Mouse (Mus musculus): ENCODE data around the gene Sec14l1. TPM values are rescaled to one million over a fixed set of nuclear protein-coding genes. Genes with fewer than 3 reads are reported as not detected.

The Sec14l1 gene
- polyA plus RNA-seq, 1 experiment from 2014 or later, result 43.6 TPM

DNA sequence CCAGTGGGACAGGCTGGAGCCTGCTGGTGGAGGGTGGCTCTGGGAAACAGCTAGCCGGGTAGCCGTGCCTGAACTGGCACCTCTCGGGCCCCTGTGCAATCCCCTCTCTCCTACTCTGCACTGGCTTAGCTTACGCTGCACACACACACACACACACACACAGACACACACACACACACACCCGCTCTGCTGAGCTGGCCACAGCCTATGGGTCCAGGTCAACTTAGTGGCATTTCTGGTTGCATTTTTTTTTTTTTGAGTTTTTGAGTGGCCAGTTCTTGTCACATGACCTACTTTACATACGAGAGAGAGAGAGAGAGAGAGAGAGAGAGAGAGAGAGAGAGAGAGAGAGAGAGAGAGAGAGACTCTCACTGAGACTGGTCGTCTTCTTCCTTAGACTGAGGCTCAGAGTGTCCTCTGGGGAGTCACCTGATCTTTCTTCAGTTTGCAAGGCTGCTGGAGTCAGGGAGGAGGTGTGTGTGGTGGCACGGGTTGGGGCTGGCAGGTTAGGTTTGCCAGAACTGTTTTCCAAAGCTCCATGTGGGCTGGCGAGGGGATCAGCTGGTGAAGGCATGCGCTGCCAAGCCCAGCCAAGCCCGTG, 3.9 kb downstream of the Sec14l1 start:
- no peaks in the 10 kb centered on the region for H3K9me3 ChIP-seq (replicated peaks; ENCODE audit: control insufficient read depth, low read length)
- peaks cover 54% of the 10 kb centered on the region for H3K4me1 ChIP-seq (ENCODE audit: control insufficient read depth, insufficient read depth, low read length)
- H3K27me3 ChIP-seq (replicated peaks; ENCODE audit: control insufficient read depth, insufficient read depth, low read length), result no peaks in the 10 kb centered on the region
- no peak overlapping the region for H3K4me3 ChIP-seq (ENCODE audit: low read depth, low read length)
- H3K36me3 ChIP-seq (ENCODE audit: control insufficient read depth, insufficient read depth, low read length), result peaks cover 22% of the 10 kb centered on the region
- H3K27ac ChIP-seq (ENCODE audit: low read depth, low read length), result 0 out of 2 replicates have a peak overlapping the region, but pooled peaks have one; percentile 49
- H3K4me2 ChIP-seq (ENCODE audit: low read length), result 0 out of 2 replicates have a peak overlapping the region, but pooled peaks have one; percentile 5
- ATAC-seq, result no peak
- 36% methylated on average over 11 of the region's 11 CpGs for WGBS
- DNase-seq (ENCODE audit: low spot score), result no peak
- H3K9ac ChIP-seq (ENCODE audit: low read length), result peak overlapping the region; percentile 21; the same call in 1 of the 2 replicates

DNA sequence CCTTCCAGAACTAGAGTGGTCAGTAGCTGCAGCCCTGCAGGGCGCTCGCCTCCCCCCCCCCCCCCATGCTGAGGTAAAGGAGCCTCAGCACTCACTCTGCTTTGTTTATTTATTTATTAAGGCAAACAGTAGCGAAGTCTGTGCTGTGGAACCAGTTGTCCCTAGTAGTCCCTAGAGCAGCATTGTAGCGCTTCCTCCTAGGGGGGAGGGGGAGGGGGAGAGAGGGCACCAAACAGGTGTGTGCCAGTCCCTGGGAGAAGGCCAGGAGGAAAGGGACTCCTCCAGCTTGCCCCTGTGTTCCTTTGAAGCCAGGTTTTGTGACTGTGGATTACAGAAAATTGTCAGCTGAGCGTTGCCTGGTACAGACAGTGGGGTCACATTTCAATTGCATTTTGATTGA, 4.8 kb downstream of the Sec14l1 start:
- Histone ChIP-seq H3K36me3 (ENCODE audit: control insufficient read depth, insufficient read depth, low read length) (peaks cover 22% of the 10 kb centered on the region), H3K27me3 (replicated peaks; ENCODE audit: control insufficient read depth, insufficient read depth, low read length) (no peaks in the 10 kb centered on the region), H3K9me3 (replicated peaks; ENCODE audit: control insufficient read depth, low read length) (no peaks in the 10 kb centered on the region), H3K4me2 (ENCODE audit: low read length) (no peak overlapping the region), H3K27ac (ENCODE audit: low read depth, low read length) (no peak overlapping the region), H3K4me3 (ENCODE audit: low read depth, low read length) (no peak overlapping the region), H3K9ac (ENCODE audit: low read length) (no peak overlapping the region), H3K4me1 (ENCODE audit: control insufficient read depth, insufficient read depth, low read length) (peaks cover 48% of the 10 kb centered on the region)
- ATAC-seq, result no peak
- DNase-seq (ENCODE audit: low spot score), result no peak
- 61% methylated on average over 4 of the region's 5 CpGs for whole genome bisulfite sequencing

DNA sequence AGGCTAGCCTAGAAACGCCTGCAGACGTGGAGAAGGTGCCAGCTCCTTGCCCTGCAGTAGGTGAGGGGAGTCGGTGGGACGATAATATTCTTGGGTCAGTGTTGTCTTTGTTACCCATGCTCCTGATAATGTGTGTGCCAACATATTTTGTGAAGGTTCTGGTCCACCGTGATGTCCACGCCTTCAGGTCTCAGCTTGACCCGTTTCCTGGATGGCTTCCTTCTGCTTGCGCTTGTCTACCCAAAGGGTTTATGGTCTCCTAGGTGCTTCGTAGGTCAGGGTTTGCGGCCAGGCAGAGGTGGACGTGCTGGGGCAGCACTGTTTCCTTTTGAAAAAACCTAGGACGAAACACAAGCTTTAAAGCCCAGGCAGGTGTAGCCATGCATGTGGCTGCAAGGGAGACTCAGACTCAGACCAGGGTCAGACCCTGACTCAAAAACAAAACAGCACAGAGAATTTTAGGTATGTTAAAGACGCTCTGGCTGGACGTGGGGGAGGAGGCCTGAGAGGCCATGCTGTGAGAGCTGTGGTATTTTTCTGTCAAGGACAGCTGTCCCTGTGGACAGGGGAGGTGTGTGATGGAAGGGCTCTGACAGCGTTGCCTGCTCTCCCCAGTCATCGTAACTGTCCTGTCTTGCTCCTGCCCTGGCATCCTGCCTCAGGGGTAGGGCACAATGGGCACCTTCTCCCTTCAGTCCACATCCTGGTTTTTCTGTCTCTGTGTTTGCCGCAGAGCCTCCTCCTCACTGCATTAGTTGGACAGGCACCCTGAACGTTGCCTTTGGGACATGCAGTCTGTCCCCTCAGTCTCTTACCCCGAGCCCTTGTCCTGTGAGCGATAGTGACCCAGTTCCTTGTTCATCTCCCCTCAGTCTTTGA, 5.6 kb downstream of the Sec14l1 start:
- H3K36me3 ChIP-seq (ENCODE audit: control insufficient read depth, insufficient read depth, low read length), result peaks cover 22% of the 10 kb centered on the region
- no peaks in the 10 kb centered on the region for H3K27me3 ChIP-seq (replicated peaks; ENCODE audit: control insufficient read depth, insufficient read depth, low read length)
- 66% methylated on average over 20 of the region's 20 CpGs for WGBS
- no peak overlapping the region for H3K4me2 ChIP-seq (ENCODE audit: low read length)
- H3K4me3 ChIP-seq (ENCODE audit: low read depth, low read length), result no peak overlapping the region
- ATAC-seq (no peak), DNase-seq (ENCODE audit: low spot score) (no peak)
- H3K27ac ChIP-seq (ENCODE audit: low read depth, low read length), result peak overlapping the region; percentile 46; the same call in 1 of the 2 replicates
- no peaks in the 10 kb centered on the region for H3K9me3 ChIP-seq (replicated peaks; ENCODE audit: control insufficient read depth, low read length)
- H3K9ac ChIP-seq (ENCODE audit: low read length), result peak overlapping the region; percentile 46; the same call in 1 of the 2 replicates
- H3K4me1 ChIP-seq (ENCODE audit: control insufficient read depth, insufficient read depth, low read length), result peaks cover 48% of the 10 kb centered on the region

DNA sequence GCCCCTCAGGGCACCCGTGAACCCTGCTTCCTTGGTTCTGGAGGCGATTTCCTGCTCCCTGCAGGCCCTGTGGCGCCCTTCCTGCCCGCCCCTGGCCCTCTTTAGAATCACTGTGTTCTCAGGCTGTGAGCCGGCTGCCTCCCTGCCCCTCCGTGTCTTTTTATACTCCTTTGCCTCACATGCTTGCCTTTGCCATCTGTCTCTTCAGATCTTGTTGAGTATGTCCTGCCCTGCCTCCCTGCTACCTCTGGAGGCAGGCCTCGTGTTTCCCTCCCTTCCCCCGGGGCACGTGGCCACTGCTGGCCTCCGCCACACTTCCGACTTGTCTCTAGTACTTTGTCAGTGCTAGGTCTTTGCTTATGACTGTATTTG, 6.2 kb downstream of the Sec14l1 start:
- H3K9me3 ChIP-seq (replicated peaks; ENCODE audit: control insufficient read depth, low read length), result no peaks in the 10 kb centered on the region
- peak; percentile 30 for DNase-seq (ENCODE audit: low spot score)
- H3K4me3 ChIP-seq (ENCODE audit: low read depth, low read length), result no peak overlapping the region
- WGBS, result 53% methylated on average over 11 of the region's 11 CpGs
- peak overlapping the region; percentile 46; the same call in 1 of the 2 replicates for H3K27ac ChIP-seq (ENCODE audit: low read depth, low read length)
- H3K9ac ChIP-seq (ENCODE audit: low read length), result peak overlapping the region; percentile 46; the same call in 1 of the 2 replicates
- no peak overlapping the region for H3K4me2 ChIP-seq (ENCODE audit: low read length)
- peaks cover 44% of the 10 kb centered on the region for H3K4me1 ChIP-seq (ENCODE audit: control insufficient read depth, insufficient read depth, low read length)
- H3K36me3 ChIP-seq (ENCODE audit: control insufficient read depth, insufficient read depth, low read length), result peaks cover 22% of the 10 kb centered on the region
- no peaks in the 10 kb centered on the region for H3K27me3 ChIP-seq (replicated peaks; ENCODE audit: control insufficient read depth, insufficient read depth, low read length)
- ATAC-seq, result no peak

- no peaks in the 10 kb centered on the region for H3K27me3 ChIP-seq (replicated peaks; ENCODE audit: control insufficient read depth, insufficient read depth, low read length)
- H3K27ac ChIP-seq (ENCODE audit: low read depth, low read length), result no peak overlapping the region
- no peaks in the 10 kb centered on the region for H3K9me3 ChIP-seq (replicated peaks; ENCODE audit: control insufficient read depth, low read length)
- ATAC-seq (no peak), DNase-seq (ENCODE audit: low spot score) (no peak)
- no peak overlapping the region for H3K4me2 ChIP-seq (ENCODE audit: low read length)
- H3K9ac ChIP-seq (ENCODE audit: low read length), result no peak overlapping the region
- H3K4me1 ChIP-seq (ENCODE audit: control insufficient read depth, insufficient read depth, low read length), result peaks cover 36% of the 10 kb centered on the region
- 86% methylated on average over 6 of the region's 6 CpGs for WGBS
- peaks cover 21% of the 10 kb centered on the region for H3K36me3 ChIP-seq (ENCODE audit: control insufficient read depth, insufficient read depth, low read length)
- no peak overlapping the region for H3K4me3 ChIP-seq (ENCODE audit: low read depth, low read length)
Measured at GRCm38 (mm10) chr11:117121954-117122353, 7.0 kb downstream of the Sec14l1 start.

- ATAC-seq, result no peak
- H3K36me3 ChIP-seq (ENCODE audit: control insufficient read depth, insufficient read depth, low read length), result peaks cover 6% of the 10 kb centered on the region; the same call in 1 of the 2 replicates
Measured at GRCm38 (mm10) chr11:117123418-117124085, 8.6 kb downstream of the Sec14l1 start.

GRCm38 (mm10) chr11:117124539-117124938, 9.6 kb downstream of the Sec14l1 start:
- Histone ChIP-seq H3K27ac (ENCODE audit: low read depth, low read length) (no peak overlapping the region), H3K36me3 (ENCODE audit: control insufficient read depth, insufficient read depth, low read length) (peaks cover 6% of the 10 kb centered on the region; the same call in 1 of the 2 replicates)

More at GRCm38 (mm10) chr11:117123418-117124085, 8.6 kb downstream of the Sec14l1 start:
- Histone ChIP-seq H3K9ac (ENCODE audit: low read length) (no peak overlapping the region), H3K27ac (ENCODE audit: low read depth, low read length) (no peak overlapping the region), H3K27me3 (replicated peaks; ENCODE audit: control insufficient read depth, insufficient read depth, low read length) (no peaks in the 10 kb centered on the region), H3K4me3 (ENCODE audit: low read depth, low read length) (no peak overlapping the region), H3K4me1 (ENCODE audit: control insufficient read depth, insufficient read depth, low read length) (peaks cover 24% of the 10 kb centered on the region), H3K4me2 (ENCODE audit: low read length) (no peak overlapping the region), H3K9me3 (replicated peaks; ENCODE audit: control insufficient read depth, low read length) (no peaks in the 10 kb centered on the region)
- WGBS, result 83% methylated on average over 17 of the region's 17 CpGs
- no peak for DNase-seq (ENCODE audit: low spot score)

GRCm38 (mm10) chr11:117127250-117127837, 12.4 kb downstream of the Sec14l1 start:
- no peak overlapping the region for H3K4me3 ChIP-seq (ENCODE audit: low read depth, low read length)
- WGBS, result 73% methylated on average over 13 of the region's 13 CpGs
- ATAC-seq (no peak), DNase-seq (ENCODE audit: low spot score) (no peak)
- H3K4me2 ChIP-seq (ENCODE audit: low read length), result no peak overlapping the region
- no peaks in the 10 kb centered on the region for H3K9me3 ChIP-seq (replicated peaks; ENCODE audit: control insufficient read depth, low read length)
- no peaks in the 10 kb centered on the region for H3K27me3 ChIP-seq (replicated peaks; ENCODE audit: control insufficient read depth, insufficient read depth, low read length)
- H3K27ac ChIP-seq (ENCODE audit: low read depth, low read length), result peak overlapping the region; percentile 44; the same call in 1 of the 2 replicates
- peaks cover 3% of the 10 kb centered on the region; the same call in 1 of the 2 replicates for H3K4me1 ChIP-seq (ENCODE audit: control insufficient read depth, insufficient read depth, low read length)
- peaks cover 2% of the 10 kb centered on the region; the same call in 1 of the 2 replicates for H3K36me3 ChIP-seq (ENCODE audit: control insufficient read depth, insufficient read depth, low read length)
- no peak overlapping the region for H3K9ac ChIP-seq (ENCODE audit: low read length)

More at GRCm38 (mm10) chr11:117124539-117124938, 9.6 kb downstream of the Sec14l1 start:
- ATAC-seq (no peak), DNase-seq (ENCODE audit: low spot score) (no peak)
- Histone ChIP-seq H3K9ac (ENCODE audit: low read length) (no peak overlapping the region), H3K4me3 (ENCODE audit: low read depth, low read length) (no peak overlapping the region), H3K4me1 (ENCODE audit: control insufficient read depth, insufficient read depth, low read length) (peaks cover 20% of the 10 kb centered on the region), H3K4me2 (ENCODE audit: low read length) (no peak overlapping the region), H3K9me3 (replicated peaks; ENCODE audit: control insufficient read depth, low read length) (no peaks in the 10 kb centered on the region), H3K27me3 (replicated peaks; ENCODE audit: control insufficient read depth, insufficient read depth, low read length) (no peaks in the 10 kb centered on the region)
- WGBS, result 83% methylated on average over 10 of the region's 10 CpGs
